Mouse (Mus musculus): ENCODE data around the gene Ghrl. TPM values are rescaled to one million over a fixed set of nuclear protein-coding genes. Genes with fewer than 3 reads are reported as not detected.
"Not testable (repeated sequence)": the region's sequence is repeated elsewhere in the genome, so short reads cannot be mapped to it uniquely, and the experiment has no call there.

The Ghrl gene
- polyA plus RNA-seq, 1 experiment from 2014 or later = 8.1 TPM

- ATAC-seq (ENCODE audit: insufficient number of reproducible peaks, insufficient read depth, low FRiP score, low read depth) = no peak
- H3K9ac ChIP-seq (replicated peaks; ENCODE audit: low read depth, low read length) = no peak overlapping the region
- no peak overlapping the region for H3K4me2 ChIP-seq (replicated peaks; ENCODE audit: low read depth, low read length)
- H3K4me3 ChIP-seq (ENCODE audit: low read depth, low read length) = no peak overlapping the region
- no peak overlapping the region for H3K27ac ChIP-seq (ENCODE audit: low read length)
- no peaks in the 10 kb centered on the region for H3K27me3 ChIP-seq (ENCODE audit: control insufficient read depth, insufficient read depth, low read length)
- peaks cover 68% of the 10 kb centered on the region for H3K36me3 ChIP-seq (ENCODE audit: control insufficient read depth, insufficient read depth, low read length)
- no peaks in the 10 kb centered on the region for H3K9me3 ChIP-seq (ENCODE audit: control insufficient read depth, low read depth, low read length)
- 82% methylated on average over 2 of the region's 2 CpGs for WGBS
- H3K4me1 ChIP-seq (ENCODE audit: control insufficient read depth, insufficient read depth, low read length) = no peaks in the 10 kb centered on the region
Observed at GRCm38 (mm10) chr6:113714276-113714675, 5.4 kb downstream of the Ghrl start.

- H3K4me2 ChIP-seq (replicated peaks; ENCODE audit: low read depth, low read length); ATAC-seq (ENCODE audit: insufficient number of reproducible peaks, insufficient read depth, low FRiP score, low read depth); H3K27me3 ChIP-seq (ENCODE audit: control insufficient read depth, insufficient read depth, low read length); H3K4me1 ChIP-seq (ENCODE audit: control insufficient read depth, insufficient read depth, low read length); H3K4me3 ChIP-seq (ENCODE audit: low read depth, low read length); H3K27ac ChIP-seq (ENCODE audit: low read length); H3K9ac ChIP-seq (replicated peaks; ENCODE audit: low read depth, low read length); H3K9me3 ChIP-seq (ENCODE audit: control insufficient read depth, low read depth, low read length): not testable (repeated sequence)
- WGBS = 86% methylated on average over 5 of the region's 5 CpGs
- peaks cover 75% of the 10 kb centered on the region for H3K36me3 ChIP-seq (ENCODE audit: control insufficient read depth, insufficient read depth, low read length)
Observed at GRCm38 (mm10) chr6:113713389-113713788, 6.3 kb downstream of the Ghrl start.

- Histone ChIP-seq H3K4me2 (replicated peaks; ENCODE audit: low read depth, low read length) (no peak overlapping the region), H3K27ac (ENCODE audit: low read length) (no peak overlapping the region), H3K36me3 (ENCODE audit: control insufficient read depth, insufficient read depth, low read length) (peaks cover 81% of the 10 kb centered on the region), H3K9me3 (ENCODE audit: control insufficient read depth, low read depth, low read length) (no peaks in the 10 kb centered on the region), H3K27me3 (ENCODE audit: control insufficient read depth, insufficient read depth, low read length) (no peaks in the 10 kb centered on the region), H3K4me1 (ENCODE audit: control insufficient read depth, insufficient read depth, low read length) (no peaks in the 10 kb centered on the region), H3K9ac (replicated peaks; ENCODE audit: low read depth, low read length) (no peak overlapping the region), H3K4me3 (ENCODE audit: low read depth, low read length) (no peak overlapping the region)
- no peak for ATAC-seq (ENCODE audit: insufficient number of reproducible peaks, insufficient read depth, low FRiP score, low read depth)
- WGBS = 94% methylated on average over 3 of the region's 3 CpGs
Observed at GRCm38 (mm10) chr6:113712718-113713117, 7.0 kb downstream of the Ghrl start.

GRCm38 (mm10) chr6:113697222-113698205, 22.2 kb downstream of the Ghrl start:
- Histone ChIP-seq H3K27me3 (ENCODE audit: control insufficient read depth, insufficient read depth, low read length) (no peaks in the 10 kb centered on the region), H3K4me1 (ENCODE audit: control insufficient read depth, insufficient read depth, low read length) (peaks cover 17% of the 10 kb centered on the region; the same call in 1 of the 2 replicates), H3K9me3 (ENCODE audit: control insufficient read depth, low read depth, low read length) (no peaks in the 10 kb centered on the region), H3K9ac (replicated peaks; ENCODE audit: low read depth, low read length) (peak overlapping the region; percentile 81), H3K36me3 (ENCODE audit: control insufficient read depth, insufficient read depth, low read length) (peaks cover 21% of the 10 kb centered on the region), H3K4me3 (ENCODE audit: low read depth, low read length) (peak overlapping the region; percentile 95), H3K27ac (ENCODE audit: low read length) (peak overlapping the region; percentile 90), H3K4me2 (replicated peaks; ENCODE audit: low read depth, low read length) (peak overlapping the region; percentile 97)
- no peak; the same call in none of the 2 replicates for ATAC-seq (ENCODE audit: insufficient number of reproducible peaks, insufficient read depth, low FRiP score, low read depth)
- whole genome bisulfite sequencing = under 1% methylated on average over 105 of the region's 113 CpGs

GRCm38 (mm10) chr6:113696582-113697221, 23.0 kb downstream of the Ghrl start, which contains the start of gene Tatdn2:
Gene Tatdn2 (plus strand): TSS chr6:113697050.
- Histone ChIP-seq H3K4me3 (ENCODE audit: low read depth, low read length) (peak within 1 kb of the TSS; percentile 95), H3K9me3 (ENCODE audit: control insufficient read depth, low read depth, low read length) (no peaks in the 10 kb centered on the region), H3K36me3 (ENCODE audit: control insufficient read depth, insufficient read depth, low read length) (peaks cover 15% of the 10 kb centered on the region), H3K4me1 (ENCODE audit: control insufficient read depth, insufficient read depth, low read length) (peaks cover 17% of the 10 kb centered on the region; the same call in 1 of the 2 replicates), H3K9ac (replicated peaks; ENCODE audit: low read depth, low read length) (peak within 1 kb of the TSS; percentile 81), H3K27me3 (ENCODE audit: control insufficient read depth, insufficient read depth, low read length) (no peaks in the 10 kb centered on the region), H3K4me2 (replicated peaks; ENCODE audit: low read depth, low read length) (peak within 1 kb of the TSS; percentile 97), H3K27ac (ENCODE audit: low read length) (peak within 1 kb of the TSS; percentile 90)
- peak; percentile 98 for ATAC-seq (ENCODE audit: insufficient number of reproducible peaks, insufficient read depth, low FRiP score, low read depth)
- under 1% methylated on average over 58 of the region's 58 CpGs for WGBS

GRCm38 (mm10) chr6:113695766-113696355, 23.8 kb downstream of the Ghrl start:
- Histone ChIP-seq H3K27ac (ENCODE audit: low read length) (peak overlapping the region; percentile 90), H3K4me1 (ENCODE audit: control insufficient read depth, insufficient read depth, low read length) (peaks cover 17% of the 10 kb centered on the region; the same call in 1 of the 2 replicates), H3K9me3 (ENCODE audit: control insufficient read depth, low read depth, low read length) (no peaks in the 10 kb centered on the region), H3K4me2 (replicated peaks; ENCODE audit: low read depth, low read length) (peak overlapping the region; percentile 44), H3K9ac (replicated peaks; ENCODE audit: low read depth, low read length) (0 out of 2 replicates have a peak overlapping the region, but pooled peaks have one; percentile 6), H3K4me3 (ENCODE audit: low read depth, low read length) (peak overlapping the region; percentile 95), H3K36me3 (ENCODE audit: control insufficient read depth, insufficient read depth, low read length) (peaks cover 9% of the 10 kb centered on the region), H3K27me3 (ENCODE audit: control insufficient read depth, insufficient read depth, low read length) (no peaks in the 10 kb centered on the region)
- ATAC-seq (ENCODE audit: insufficient number of reproducible peaks, insufficient read depth, low FRiP score, low read depth) = no peak
- 54% methylated on average over 4 of the region's 4 CpGs for WGBS

- H3K9me3 ChIP-seq (ENCODE audit: control insufficient read depth, low read depth, low read length) = no peaks in the 10 kb centered on the region
- no peak overlapping the region for H3K9ac ChIP-seq (replicated peaks; ENCODE audit: low read depth, low read length)
- no peak overlapping the region for H3K4me2 ChIP-seq (replicated peaks; ENCODE audit: low read depth, low read length)
- H3K36me3 ChIP-seq (ENCODE audit: control insufficient read depth, insufficient read depth, low read length) = peaks cover 7% of the 10 kb centered on the region
- 57% methylated on average over 1 of the region's 1 CpGs for WGBS
- H3K4me1 ChIP-seq (ENCODE audit: control insufficient read depth, insufficient read depth, low read length) = peaks cover 23% of the 10 kb centered on the region; the same call in 1 of the 2 replicates
- H3K27me3 ChIP-seq (ENCODE audit: control insufficient read depth, insufficient read depth, low read length) = no peaks in the 10 kb centered on the region
- ATAC-seq (ENCODE audit: insufficient number of reproducible peaks, insufficient read depth, low FRiP score, low read depth) = no peak
- no peak overlapping the region for H3K27ac ChIP-seq (ENCODE audit: low read length)
- H3K4me3 ChIP-seq (ENCODE audit: low read depth, low read length) = no peak overlapping the region
Observed at GRCm38 (mm10) chr6:113695203-113695602, 24.5 kb downstream of the Ghrl start.

- WGBS = 84% methylated on average over 5 of the region's 5 CpGs
- H3K36me3 ChIP-seq (ENCODE audit: control insufficient read depth, insufficient read depth, low read length) = no peaks in the 10 kb centered on the region; the same call in 1 of the 2 replicates
- ATAC-seq (ENCODE audit: insufficient number of reproducible peaks, insufficient read depth, low FRiP score, low read depth) = no peak
Observed at GRCm38 (mm10) chr6:113693377-113693776, 26.3 kb downstream of the Ghrl start.

More at GRCm38 (mm10) chr6:113693377-113693776, 26.3 kb downstream of the Ghrl start:
- H3K4me2 ChIP-seq (replicated peaks; ENCODE audit: low read depth, low read length) = no peak overlapping the region
- H3K27ac ChIP-seq (ENCODE audit: low read length) = no peak overlapping the region
- H3K9me3 ChIP-seq (ENCODE audit: control insufficient read depth, low read depth, low read length) = no peaks in the 10 kb centered on the region
- H3K9ac ChIP-seq (replicated peaks; ENCODE audit: low read depth, low read length) = no peak overlapping the region
- H3K4me1 ChIP-seq (ENCODE audit: control insufficient read depth, insufficient read depth, low read length) = peaks cover 18% of the 10 kb centered on the region; the same call in 1 of the 2 replicates
- no peaks in the 10 kb centered on the region for H3K27me3 ChIP-seq (ENCODE audit: control insufficient read depth, insufficient read depth, low read length)
- H3K4me3 ChIP-seq (ENCODE audit: low read depth, low read length) = no peak overlapping the region
